Mouse (Mus musculus): ENCODE measurements around the gene 2310050C09Rik. TPM values are rescaled to one million over a fixed set of nuclear protein-coding genes. Genes with fewer than 3 reads are reported as not detected.

2310050C09Rik gene
- total and polyA plus RNA-seq, 3 experiments = not detected

DNA sequence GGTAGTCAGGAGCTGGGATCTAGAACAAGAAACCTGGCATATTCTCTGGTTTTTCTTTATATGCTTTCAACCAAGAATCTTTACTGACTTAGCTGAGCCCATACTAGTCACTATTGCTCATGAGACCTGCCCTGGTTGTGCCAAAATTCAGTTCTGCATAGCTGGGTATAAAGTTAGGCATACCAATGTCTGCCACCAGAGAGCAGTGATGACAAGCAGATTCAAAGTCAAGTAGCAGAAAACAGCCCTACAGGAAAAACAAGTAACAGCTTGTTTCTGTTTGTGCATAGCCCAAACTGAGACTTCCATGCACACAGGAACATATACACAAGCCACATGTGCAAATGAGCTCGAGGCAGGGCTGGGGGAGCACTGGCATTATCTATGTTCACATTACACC, 44.2 kb downstream of the 2310050C09Rik start:
- Histone ChIP-seq H3K9ac (ENCODE audit: insufficient read depth, low read depth) (no peak overlapping the region), H3K9me3 (replicated peaks; ENCODE audit: low read length) (no peaks in the 10 kb centered on the region), H3K27me3 (replicated peaks) (no peaks in the 10 kb centered on the region), H3K27ac (ENCODE audit: insufficient read depth, low read depth) (no peak overlapping the region), H3K79me2 (replicated peaks; ENCODE audit: control insufficient read depth, extremely low read depth, insufficient read depth, poor library complexity, severe bottlenecking) (no peaks in the 10 kb centered on the region), H3K4me2 (ENCODE audit: insufficient read depth, low read depth, poor library complexity, severe bottlenecking) (no peak overlapping the region), H3K4me3 (replicated peaks in 1 of 3; ENCODE audit: low read depth in 2 of 3, low read length in 2 of 3, poor library complexity in 1 of 3) (no peak overlapping the region), H3K36me3 (replicated peaks in 1 of 2; ENCODE audit: control insufficient read depth in 1 of 2, insufficient read depth in 1 of 2, low read length in 1 of 2) (no peaks in the 10 kb centered on the region), H3K4me1 (ENCODE audit: control insufficient read depth in 1 of 2, insufficient read depth in 2 of 2) (peaks cover 0 to 4% of the 10 kb centered on the region in 2 experiments; a peak in 1 of 4 replicates)
- peak; percentile 4 for DNase-seq (ENCODE audit: extremely low read depth)
- dilution Hi-C loops (cut with MboI; ENCODE audit: extremely low pct_ligation_motif_present, extremely low pct_unique_long_range_greater_than_20kb, low sequenced_read_pairs) (no loop called here), in situ Hi-C loops (cut with MboI; ENCODE audit: low pct_ligation_motif_present, low pct_unique_long_range_greater_than_20kb, low sequenced_read_pairs) (no loop called here)
- no peak for TF ChIP-seq SMC3 (IDR thresholded peaks at IDR 0.05; ENCODE audit: low read depth, low read length)
- peak in 1 of 2 experiments; percentile 9; a peak in 1 of 4 replicates for TF ChIP-seq CTCF (conservative IDR thresholded peaks at IDR 0.05 in 1 of 2, IDR thresholded peaks at IDR 0.05 in 1 of 2; ENCODE audit: low read depth in 2 of 2, low read length in 2 of 2)

Other genes with a start within 250 kb of the 2310050C09Rik start
Only the 20 nearest of the 25 such genes appear.
- not detected in 2 replicates for gene Lce1c, start 191.0 kb downstream of the 2310050C09Rik start, total RNA-seq (2012; rRNA removed)
- not detected in 2 replicates for gene Lce1c, start 191.0 kb downstream of the 2310050C09Rik start, total RNA-seq (2014; rRNA removed)
- gene Lce1c, start 191.0 kb downstream of the 2310050C09Rik start, polyA plus RNA-seq (2012; ENCODE audit: insufficient read length, low read depth) = not detected in 2 replicates
- not detected in 2 replicates for gene Lce1d, start 183.0 kb downstream of the 2310050C09Rik start, total RNA-seq (2012; rRNA removed)
- not detected in 2 replicates for gene Lce1d, start 183.0 kb downstream of the 2310050C09Rik start, total RNA-seq (2014; rRNA removed)
- not detected in 2 replicates for gene Lce1d, start 183.0 kb downstream of the 2310050C09Rik start, polyA plus RNA-seq (2012; ENCODE audit: insufficient read length, low read depth)
- gene Lce1e, start 161.1 kb downstream of the 2310050C09Rik start, total RNA-seq (2012; rRNA removed) = not detected in 2 replicates
- not detected in 2 replicates for gene Lce1e, start 161.1 kb downstream of the 2310050C09Rik start, total RNA-seq (2014; rRNA removed)
- not detected in 2 replicates for gene Lce1e, start 161.1 kb downstream of the 2310050C09Rik start, polyA plus RNA-seq (2012; ENCODE audit: insufficient read length, low read depth)
- gene Lce1f, start 149.9 kb downstream of the 2310050C09Rik start, total RNA-seq (2012; rRNA removed) = not detected in 2 replicates
- gene Lce1f, start 149.9 kb downstream of the 2310050C09Rik start, total RNA-seq (2014; rRNA removed) = not detected in 2 replicates
- not detected in 2 replicates for gene Lce1f, start 149.9 kb downstream of the 2310050C09Rik start, polyA plus RNA-seq (2012; ENCODE audit: insufficient read length, low read depth)
- gene Gm38119, start 131.1 kb downstream of the 2310050C09Rik start, total RNA-seq (2012; rRNA removed) = not detected in 2 replicates
- not detected in 2 replicates for gene Gm38119, start 131.1 kb downstream of the 2310050C09Rik start, total RNA-seq (2014; rRNA removed)
- gene Gm38119, start 131.1 kb downstream of the 2310050C09Rik start, polyA plus RNA-seq (2012; ENCODE audit: insufficient read length, low read depth) = not detected in 2 replicates
- gene Lce1g, start 117.9 kb downstream of the 2310050C09Rik start, total RNA-seq (2012; rRNA removed) = not detected in 2 replicates
- not detected in 2 replicates for gene Lce1g, start 117.9 kb downstream of the 2310050C09Rik start, total RNA-seq (2014; rRNA removed)
- gene Lce1g, start 117.9 kb downstream of the 2310050C09Rik start, polyA plus RNA-seq (2012; ENCODE audit: insufficient read length, low read depth) = not detected in 2 replicates
- not detected in 2 replicates for gene Lce1h, start 105.2 kb downstream of the 2310050C09Rik start, total RNA-seq (2012; rRNA removed)
- gene Lce1h, start 105.2 kb downstream of the 2310050C09Rik start, total RNA-seq (2014; rRNA removed) = not detected in 2 replicates
- gene Lce1h, start 105.2 kb downstream of the 2310050C09Rik start, polyA plus RNA-seq (2012; ENCODE audit: insufficient read length, low read depth) = not detected in 2 replicates
- gene Lce1i, start 91.3 kb downstream of the 2310050C09Rik start, total RNA-seq (2012; rRNA removed) = not detected in 2 replicates
- not detected in 2 replicates for gene Lce1i, start 91.3 kb downstream of the 2310050C09Rik start, total RNA-seq (2014; rRNA removed)
- not detected in 2 replicates for gene Lce1i, start 91.3 kb downstream of the 2310050C09Rik start, polyA plus RNA-seq (2012; ENCODE audit: insufficient read length, low read depth)
- not detected in 2 replicates for gene Lce1j, start 79.7 kb downstream of the 2310050C09Rik start, total RNA-seq (2012; rRNA removed)
- gene Lce1j, start 79.7 kb downstream of the 2310050C09Rik start, total RNA-seq (2014; rRNA removed) = not detected in 2 replicates
- not detected in 2 replicates for gene Lce1j, start 79.7 kb downstream of the 2310050C09Rik start, polyA plus RNA-seq (2012; ENCODE audit: insufficient read length, low read depth)
- not detected in 2 replicates for gene Lce1k, start 62.3 kb downstream of the 2310050C09Rik start, total RNA-seq (2012; rRNA removed)
- gene Lce1k, start 62.3 kb downstream of the 2310050C09Rik start, total RNA-seq (2014; rRNA removed) = not detected in 2 replicates
- not detected in 2 replicates for gene Lce1k, start 62.3 kb downstream of the 2310050C09Rik start, polyA plus RNA-seq (2012; ENCODE audit: insufficient read length, low read depth)
- gene Kprp, start 43.0 kb downstream of the 2310050C09Rik start, total RNA-seq (2012; rRNA removed) = not detected in 2 replicates
- gene Kprp, start 43.0 kb downstream of the 2310050C09Rik start, total RNA-seq (2014; rRNA removed) = not detected in 2 replicates
- gene Kprp, start 43.0 kb downstream of the 2310050C09Rik start, polyA plus RNA-seq (2012; ENCODE audit: insufficient read length, low read depth) = not detected in 2 replicates
- not detected in 2 replicates for gene Lce1l, start 18.9 kb downstream of the 2310050C09Rik start, total RNA-seq (2012; rRNA removed)
- not detected in 2 replicates for gene Lce1l, start 18.9 kb downstream of the 2310050C09Rik start, total RNA-seq (2014; rRNA removed)
- gene Lce1l, start 18.9 kb downstream of the 2310050C09Rik start, polyA plus RNA-seq (2012; ENCODE audit: insufficient read length, low read depth) = not detected in 2 replicates
- gene Lce3a, start 56.0 kb upstream of the 2310050C09Rik start, total RNA-seq (2012; rRNA removed) = not detected in 2 replicates
- not detected in 2 replicates for gene Lce3a, start 56.0 kb upstream of the 2310050C09Rik start, total RNA-seq (2014; rRNA removed)
- gene Lce3a, start 56.0 kb upstream of the 2310050C09Rik start, polyA plus RNA-seq (2012; ENCODE audit: insufficient read length, low read depth) = not detected in 2 replicates
- not detected in 2 replicates for gene Lce3b, start 62.8 kb upstream of the 2310050C09Rik start, total RNA-seq (2012; rRNA removed)
- not detected in 2 replicates for gene Lce3b, start 62.8 kb upstream of the 2310050C09Rik start, total RNA-seq (2014; rRNA removed)
- not detected in 2 replicates for gene Lce3b, start 62.8 kb upstream of the 2310050C09Rik start, polyA plus RNA-seq (2012; ENCODE audit: insufficient read length, low read depth)
- gene Lce3c, start 74.3 kb upstream of the 2310050C09Rik start, total RNA-seq (2012; rRNA removed) = not detected in 2 replicates
- gene Lce3c, start 74.3 kb upstream of the 2310050C09Rik start, total RNA-seq (2014; rRNA removed) = not detected in 2 replicates
- gene Lce3c, start 74.3 kb upstream of the 2310050C09Rik start, polyA plus RNA-seq (2012; ENCODE audit: insufficient read length, low read depth) = not detected in 2 replicates
- gene Lce3d, start 87.2 kb upstream of the 2310050C09Rik start, total RNA-seq (2012; rRNA removed) = not detected in 2 replicates
- not detected in 2 replicates for gene Lce3d, start 87.2 kb upstream of the 2310050C09Rik start, total RNA-seq (2014; rRNA removed)
- not detected in 2 replicates for gene Lce3d, start 87.2 kb upstream of the 2310050C09Rik start, polyA plus RNA-seq (2012; ENCODE audit: insufficient read length, low read depth)
- not detected in 2 replicates for gene Lce3e, start 96.8 kb upstream of the 2310050C09Rik start, total RNA-seq (2012; rRNA removed)
- not detected in 2 replicates for gene Lce3e, start 96.8 kb upstream of the 2310050C09Rik start, total RNA-seq (2014; rRNA removed)
- not detected in 2 replicates for gene Lce3e, start 96.8 kb upstream of the 2310050C09Rik start, polyA plus RNA-seq (2012; ENCODE audit: insufficient read length, low read depth)
- gene Lce3f, start 122.0 kb upstream of the 2310050C09Rik start, total RNA-seq (2012; rRNA removed) = not detected in 2 replicates
- gene Lce3f, start 122.0 kb upstream of the 2310050C09Rik start, total RNA-seq (2014; rRNA removed) = not detected in 2 replicates
- not detected in 2 replicates for gene Lce3f, start 122.0 kb upstream of the 2310050C09Rik start, polyA plus RNA-seq (2012; ENCODE audit: insufficient read length, low read depth)
- not detected in 2 replicates for gene Crct1, start 145.5 kb upstream of the 2310050C09Rik start, total RNA-seq (2012; rRNA removed)
- not detected in 2 replicates for gene Crct1, start 145.5 kb upstream of the 2310050C09Rik start, total RNA-seq (2014; rRNA removed)
- gene Crct1, start 145.5 kb upstream of the 2310050C09Rik start, polyA plus RNA-seq (2012; ENCODE audit: insufficient read length, low read depth) = not detected in 2 replicates
- gene Lce1m, start 148.8 kb upstream of the 2310050C09Rik start, total RNA-seq (2012; rRNA removed) = not detected in 2 replicates
- gene Lce1m, start 148.8 kb upstream of the 2310050C09Rik start, total RNA-seq (2014; rRNA removed) = not detected in 2 replicates
- not detected in 2 replicates for gene Lce1m, start 148.8 kb upstream of the 2310050C09Rik start, polyA plus RNA-seq (2012; ENCODE audit: insufficient read length, low read depth)

Measured in CH12.LX (cell line).